Mouse (Mus musculus) myocyte (in vitro differentiated cells): ENCODE results near the gene Rpl11.

Source experiments
- POLR2A ChIP-seq: IDR thresholded peaks from one replicate; pipeline ENCODE4 v1.6.1; 2011; ENCODE audit warnings: low read depth, mild to moderate bottlenecking, control low read depth, moderate library complexity; ENCODE audit not compliant: insufficient read length
- REST ChIP-seq: IDR thresholded peaks from one replicate; pipeline ENCODE4 v1.6.1; 2011; ENCODE audit warnings: mild to moderate bottlenecking, control low read depth, moderate library complexity; ENCODE audit not compliant: insufficient read depth, insufficient read length
- SRF ChIP-seq: IDR thresholded peaks from one replicate; pipeline ENCODE4 v1.6.1; 2011; ENCODE audit warnings: low read depth; ENCODE audit not compliant: control insufficient read depth, insufficient read length
- TCF12 ChIP-seq: IDR thresholded peaks from one replicate; pipeline ENCODE4 v1.6.1; 2011; ENCODE audit warnings: mild to moderate bottlenecking, control low read depth; ENCODE audit not compliant: poor library complexity, insufficient read depth, severe bottlenecking
- USF1 ChIP-seq: IDR thresholded peaks from one replicate; pipeline ENCODE4 v1.6.1; 2011; ENCODE audit warnings: low read depth, mild to moderate bottlenecking, control low read depth, moderate library complexity

GRCm38 (mm10) chr4:136021549-136022047 is 31.6 kb downstream of the Rpl11 start, which contains the start of gene Eloa:
- TF ChIP-seq SRF (peak; percentile 56), USF1 (no peak), POLR2A (peak; percentile 90), TCF12 (no peak), REST (no peak)
